Mouse (Mus musculus) brain, embryonic 14.5 days (tissue): ENCODE measurements at regions not wholly inside any gene's neighbourhood (a gene's known extent, or its start where the extent isn't known, plus 50 kb on each side); places are given as distances from the start of the nearest gene placed in this dataset.

Experiments used
- DNase-seq: peaks from one replicate; pipeline ENCODE4 v3.0.0-alpha.2; 2011; ENCODE audit warnings: low read depth
- CTCF ChIP-seq: fragments of 200-500 bp; IDR thresholded peaks from 2 replicates; pipeline ENCODE4 v1.5.1; 2012; ENCODE audit warnings: inconsistent platforms, mild to moderate bottlenecking, moderate library complexity, borderline replicate concordance; ENCODE audit not compliant: insufficient read depth, insufficient read length; ENCODE audit errors: extremely low read depth
- POLR2A ChIP-seq: fragments of 200-500 bp; IDR thresholded peaks from 2 replicates; pipeline ENCODE4 v1.6.1; 2012; ENCODE audit warnings: mild to moderate bottlenecking, inconsistent platforms, borderline replicate concordance; ENCODE audit not compliant: poor library complexity, insufficient read depth, insufficient read length, severe bottlenecking; ENCODE audit errors: extremely low read depth

- TF ChIP-seq CTCF (no peak), POLR2A (no peak)
- no peak for DNase-seq
Observed at GRCm38 (mm10) chr4:17160500-17160899, 2444.8 kb upstream of the Gm12353 start.

GRCm38 (mm10) chr4:17163581-17163980, 2441.7 kb upstream of the Gm12353 start:
- TF ChIP-seq POLR2A (no peak), CTCF (no peak)
- peak; percentile 8 for DNase-seq

GRCm38 (mm10) chr4:17208746-17209145, 2396.5 kb upstream of the Gm12353 start:
- no peak for DNase-seq
- TF ChIP-seq CTCF (no peak), POLR2A (no peak)

GRCm38 (mm10) chr4:17239853-17240252, 2365.4 kb upstream of the Gm12353 start:
- TF ChIP-seq CTCF (no peak), POLR2A (no peak)
- DNase-seq = no peak

- DNase-seq = no peak
Observed at GRCm38 (mm10) chr4:17240314-17240713, 2364.9 kb upstream of the Gm12353 start.

DNA sequence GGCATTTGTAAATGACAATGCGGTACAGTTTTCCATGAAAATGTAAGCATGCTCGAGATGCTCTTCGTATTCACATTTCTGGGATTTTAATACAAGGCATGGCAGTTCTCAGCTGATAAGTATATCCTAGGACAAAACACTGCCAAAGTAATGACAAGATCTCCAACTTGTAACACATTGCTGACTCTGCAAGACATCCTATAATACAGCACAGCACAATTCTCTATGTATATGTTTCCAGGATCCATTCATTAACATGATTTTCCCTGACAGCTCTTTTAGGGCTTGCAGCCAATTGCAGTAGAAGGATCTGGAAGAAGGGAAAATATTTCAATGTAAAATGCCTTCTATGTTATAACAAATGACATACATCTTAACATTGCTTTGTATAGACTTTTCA, 2346.1 kb upstream of the Gm12353 start:
- TF ChIP-seq CTCF = no peak
- TF ChIP-seq POLR2A = no peak
- peak; percentile 43 for DNase-seq

More at GRCm38 (mm10) chr4:17240314-17240713, 2364.9 kb upstream of the Gm12353 start:
- TF ChIP-seq CTCF (no peak), POLR2A (no peak)

- TF ChIP-seq POLR2A = no peak
- no peak for TF ChIP-seq CTCF
- DNase-seq = peak; percentile 43
Observed at GRCm38 (mm10) chr4:17261704-17262103, 2343.5 kb upstream of the Gm12353 start.

GRCm38 (mm10) chr4:17299131-17299530, 2306.1 kb upstream of the Gm12353 start:
- TF ChIP-seq CTCF (no peak), POLR2A (no peak)
- DNase-seq = no peak

DNA sequence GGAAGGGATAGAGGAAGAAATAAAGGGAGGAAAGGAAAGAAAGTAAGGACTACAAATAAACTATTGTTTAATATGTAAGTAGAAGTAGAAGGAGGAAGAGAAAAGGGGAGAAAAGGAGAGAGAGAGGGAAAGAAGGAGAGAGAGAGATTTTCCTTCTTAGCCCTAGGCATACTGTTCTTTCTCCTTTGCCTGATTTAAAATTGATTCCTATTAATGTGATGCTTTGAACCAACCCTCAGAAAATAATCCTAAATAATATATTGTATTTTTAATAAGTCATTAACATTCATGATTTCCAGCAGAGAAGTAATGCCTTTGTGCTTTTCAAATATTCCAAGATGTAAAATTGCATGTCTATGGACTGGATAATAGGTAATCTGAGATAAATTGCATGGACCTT, 2286.2 kb upstream of the Gm12353 start:
- no peak for DNase-seq

GRCm38 (mm10) chr4:17348026-17348425, 2257.2 kb upstream of the Gm12353 start:
- DNase-seq = no peak
- TF ChIP-seq POLR2A (no peak), CTCF (no peak)

More for the DNA sequence above, 2286.2 kb upstream of the Gm12353 start:
- TF ChIP-seq CTCF (no peak), POLR2A (no peak)

- DNase-seq = no peak
- TF ChIP-seq POLR2A = no peak
- no peak for TF ChIP-seq CTCF
Observed at GRCm38 (mm10) chr4:17360796-17361195, 2244.5 kb upstream of the Gm12353 start.
